Comparison of ENCODE assay signal across 8 mouse cellular contexts in the genomic region with DNA sequence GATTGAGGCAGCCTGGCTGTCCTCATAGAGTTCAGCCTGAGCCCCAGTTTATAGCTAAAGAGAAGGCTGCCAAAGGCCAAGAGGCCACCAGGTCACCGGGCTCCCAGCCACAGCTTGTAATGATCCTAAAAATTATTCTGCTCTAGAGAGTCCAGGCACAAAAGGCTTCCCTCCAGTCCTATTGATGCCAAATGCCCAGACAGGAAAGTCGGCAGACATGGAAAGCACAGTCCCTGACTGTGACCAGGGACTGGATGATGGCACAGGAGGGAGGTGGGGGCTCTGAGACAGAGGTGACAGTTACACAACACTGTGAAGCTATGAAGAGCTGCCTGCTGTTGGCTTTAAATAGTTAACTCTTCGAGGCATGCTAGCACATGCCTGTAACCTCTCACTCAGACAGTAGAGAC.
A peak's percentile ranks its signal among the peaks of the same experiment; 100 is the strongest.
DNase-seq lines count a peak whose midpoint lies in the region; ATAC-seq lines count a peak whose summit lies in the region.

No protein-coding gene starts in this region.

- DNase-seq in layer of hippocampus, adult 11-12 months (ENCODE audit: low spot score) = peak; percentile 52
- DNase-seq in layer of hippocampus, adult 9-10 months (ENCODE audit: low spot score) = no peak
- DNase-seq in adrenal gland, postnatal 25 days = peak; percentile 44
- peak; percentile 55 to 64 for DNase-seq in heart, adult 9 months (ENCODE audit: low spot score in 2 of 2)
- peak; percentile 43 to 49 for DNase-seq in layer of hippocampus, postnatal 36 days
- peak; percentile 83 for DNase-seq in testis, postnatal 10 days (ENCODE audit: low spot score)
- DNase-seq in thymus, postnatal 10 days (ENCODE audit: low spot score in 2 of 2) = no peak

- ATAC-seq in granulocyte monocyte progenitor cell, adult 5-6 weeks (replicated peaks; ENCODE audit: poor library complexity, severe bottlenecking) = no peak

Comparison
In these comparisons a context has a peak if more than half of its experiments do, and no peak if none do; other contexts are left out.
1. DNase-seq: peak in layer of hippocampus, adult 11-12 months (single experiment), adrenal gland, postnatal 25 days (single experiment), heart, adult 9 months (2 of 2), layer of hippocampus, postnatal 36 days (2 of 2) and testis, postnatal 10 days (single experiment); none in layer of hippocampus, adult 9-10 months (single experiment) and thymus, postnatal 10 days (0 of 2).